Mouse (Mus musculus) naive thymus-derived CD4-positive, alpha-beta T cell, adult 2 months (primary cell): ENCODE data around the gene Arid1b.

ENCODE experiments used
- DNase-seq: peaks from one replicate; pipeline ENCODE4 v3.0.0-alpha.2; 2011; ENCODE audit warnings: low read depth

Arid1b gene

DNA sequence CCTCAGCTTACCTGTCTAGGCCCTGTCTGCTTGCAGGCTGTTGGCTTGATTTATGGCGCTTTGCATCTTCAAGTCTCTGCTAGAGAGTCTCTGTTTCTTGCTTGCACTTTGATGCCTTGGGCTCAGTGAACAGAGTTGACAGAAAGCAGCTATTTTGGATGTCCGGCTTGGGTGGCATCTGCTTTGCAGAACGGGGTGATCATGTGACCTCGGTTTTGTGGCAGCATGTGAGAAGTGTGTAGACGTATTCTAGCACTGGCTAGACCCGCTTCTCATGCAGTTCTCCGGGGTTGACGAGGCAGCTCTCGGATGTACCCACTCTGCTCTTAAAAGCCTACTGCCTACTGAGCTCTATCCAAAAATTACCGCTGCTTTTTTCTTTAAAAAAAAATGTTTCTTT, 22.9 kb downstream of the Arid1b start:
- DNase-seq: peak; percentile 43

DNA sequence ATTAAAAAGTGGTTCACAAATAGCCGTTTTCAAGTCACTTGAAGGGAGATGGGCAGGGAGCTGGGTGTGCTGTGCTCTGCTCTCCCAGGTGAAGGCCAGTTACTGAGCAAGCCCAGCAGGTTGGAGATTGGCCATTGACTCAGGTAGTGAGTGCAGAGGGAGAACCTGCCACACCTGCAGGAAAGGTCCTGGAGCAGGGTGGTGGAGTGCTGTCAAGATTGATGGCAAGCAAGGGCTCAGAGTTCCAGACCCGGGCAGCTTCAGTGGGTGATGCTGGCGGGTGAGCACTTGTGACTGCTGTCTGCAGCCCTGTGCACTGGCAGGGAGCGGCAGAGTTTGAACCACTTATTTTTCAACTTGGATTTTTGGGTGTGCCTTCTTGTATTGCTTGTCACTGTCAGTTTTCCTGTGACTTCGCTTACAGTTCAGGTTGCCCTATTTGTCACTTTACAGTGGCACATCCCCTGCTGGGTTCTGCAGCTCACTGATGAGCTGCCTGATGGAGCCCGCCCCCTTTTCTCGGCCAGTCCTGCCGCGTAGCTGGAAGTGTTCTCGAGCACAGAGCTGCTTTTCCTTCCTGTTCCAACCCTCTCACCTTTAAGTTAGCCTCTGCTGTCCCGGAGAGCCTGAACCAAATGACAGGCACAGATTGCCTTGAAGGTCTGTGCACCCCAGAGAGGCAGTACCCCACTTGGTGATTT, 27.3 kb downstream of the Arid1b start:
- DNase-seq: no peak

DNA sequence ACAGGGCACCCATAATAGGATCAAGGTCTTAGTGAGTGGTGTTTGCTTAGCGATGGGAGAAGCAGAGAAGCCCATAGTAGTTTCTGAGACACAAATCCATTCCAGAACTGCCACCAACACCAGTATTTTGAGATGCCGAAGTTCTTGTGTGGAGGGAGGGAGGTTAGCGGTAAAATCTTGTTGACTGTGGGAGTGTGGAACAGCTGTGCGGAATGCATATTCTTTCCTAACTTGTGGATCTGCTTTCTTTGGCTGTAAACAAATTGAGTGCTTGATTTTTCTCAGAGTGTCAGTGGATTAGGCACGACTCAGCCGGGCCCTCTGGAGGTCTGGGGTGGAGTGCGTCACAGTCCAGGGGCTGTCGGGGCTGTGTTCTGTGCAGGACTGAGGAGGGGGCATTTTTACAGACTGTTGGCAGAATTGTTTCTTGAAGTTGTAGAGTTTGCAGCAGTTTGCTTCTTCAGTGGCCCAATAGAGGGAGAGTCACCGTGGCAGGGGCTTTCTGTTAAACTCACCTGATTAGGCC, 27.9 kb downstream of the Arid1b start:
- DNase-seq: no peak

DNA sequence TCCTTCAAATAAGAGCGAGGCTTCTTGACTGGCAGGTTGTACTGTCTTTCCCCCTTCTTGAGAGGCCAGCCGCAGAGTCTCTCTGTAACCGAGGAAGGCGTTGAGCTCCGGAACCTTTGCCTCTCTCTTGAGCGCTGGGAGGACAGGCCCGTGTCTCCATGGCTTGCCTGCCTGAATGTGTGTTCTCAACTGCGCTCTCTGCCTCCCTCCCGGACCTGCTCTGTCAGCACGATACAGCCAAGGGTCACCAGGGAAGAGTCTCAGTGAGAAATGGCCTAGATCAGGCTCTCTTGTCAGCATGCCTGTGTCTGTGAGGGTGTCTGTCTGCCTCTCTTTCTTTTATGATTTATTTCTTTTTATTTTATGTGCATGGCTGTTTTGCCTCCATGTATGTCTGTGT, 29.6 kb downstream of the Arid1b start:
- no peak for DNase-seq

DNA sequence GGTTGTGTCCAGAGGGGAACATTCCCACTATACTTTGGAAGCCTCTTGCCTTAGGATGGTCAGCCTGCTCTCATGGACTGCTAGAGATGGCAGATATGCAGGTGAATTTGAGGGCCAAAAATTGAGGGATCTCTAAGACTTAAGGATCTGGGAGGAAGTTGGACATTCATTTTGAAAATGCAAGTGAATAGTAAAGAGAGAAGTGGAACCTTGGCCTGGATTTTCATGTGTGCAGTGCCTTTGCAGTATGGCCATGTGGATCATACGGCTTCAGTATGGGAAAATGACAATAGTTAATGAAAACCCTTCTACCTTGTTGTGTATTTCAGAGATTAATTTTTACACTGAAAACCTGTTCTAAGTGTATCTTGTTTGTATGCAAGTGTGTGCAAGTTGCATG, 31.3 kb downstream of the Arid1b start:
- no peak for DNase-seq

DNA sequence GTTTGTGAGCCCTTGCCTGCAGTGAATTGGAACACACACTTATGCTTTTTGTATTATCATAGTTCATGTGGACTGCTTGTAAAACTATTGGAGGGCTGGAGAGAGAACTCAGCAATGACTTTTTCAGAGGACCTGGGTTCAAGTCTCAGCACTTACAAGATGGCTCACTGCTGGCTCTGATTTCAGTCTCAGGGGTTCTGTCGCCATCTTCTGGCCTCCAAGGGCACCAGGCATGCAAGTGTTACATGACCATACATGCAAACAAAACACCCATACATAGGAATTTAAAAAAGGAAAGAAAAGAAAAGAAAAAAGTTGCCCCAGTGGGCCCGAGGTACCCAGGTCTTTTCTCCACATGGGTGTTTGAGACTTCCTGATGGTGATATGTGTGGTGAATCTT, 32.4 kb downstream of the Arid1b start:
- DNase-seq: peak; percentile 40

DNA sequence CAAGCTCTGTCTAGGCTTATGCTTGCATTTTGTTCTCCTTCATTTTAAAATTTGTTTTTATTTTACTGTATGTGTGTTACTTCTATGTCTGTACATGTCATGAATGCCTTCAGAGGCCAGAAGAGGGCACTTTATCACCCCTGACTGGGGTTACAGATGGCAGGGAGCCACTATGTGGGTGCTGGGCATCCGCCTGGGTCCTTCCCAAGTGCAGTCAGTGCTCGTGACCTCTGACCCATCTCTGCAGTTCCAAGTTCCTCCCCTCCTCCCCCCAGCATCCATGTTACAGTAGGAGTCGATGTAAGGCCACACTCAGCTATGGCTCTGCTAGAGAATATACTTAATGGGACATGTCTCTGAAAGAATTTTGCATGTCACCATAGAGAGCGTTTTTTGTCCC, 35.0 kb downstream of the Arid1b start:
- DNase-seq: no peak

DNA sequence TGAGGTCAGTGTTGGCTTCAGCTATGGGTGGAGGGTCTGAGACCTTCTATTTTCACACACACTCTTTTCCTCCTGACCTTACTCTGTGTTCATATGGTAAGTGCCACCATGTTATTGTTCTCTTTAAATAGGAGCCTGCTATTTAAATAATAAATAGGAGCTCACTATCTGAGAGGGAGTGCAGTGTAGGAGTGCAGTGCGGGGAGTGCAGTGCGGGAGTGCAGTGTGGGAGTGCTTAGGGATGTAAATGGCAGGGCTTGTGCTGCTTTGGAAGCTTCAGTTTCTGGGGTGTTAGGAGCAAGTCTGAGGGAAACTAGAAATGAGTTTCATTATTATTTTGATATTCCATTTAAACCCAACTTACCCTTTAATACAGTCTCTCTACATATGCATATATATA, 36.2 kb downstream of the Arid1b start:
- no peak for DNase-seq

DNA sequence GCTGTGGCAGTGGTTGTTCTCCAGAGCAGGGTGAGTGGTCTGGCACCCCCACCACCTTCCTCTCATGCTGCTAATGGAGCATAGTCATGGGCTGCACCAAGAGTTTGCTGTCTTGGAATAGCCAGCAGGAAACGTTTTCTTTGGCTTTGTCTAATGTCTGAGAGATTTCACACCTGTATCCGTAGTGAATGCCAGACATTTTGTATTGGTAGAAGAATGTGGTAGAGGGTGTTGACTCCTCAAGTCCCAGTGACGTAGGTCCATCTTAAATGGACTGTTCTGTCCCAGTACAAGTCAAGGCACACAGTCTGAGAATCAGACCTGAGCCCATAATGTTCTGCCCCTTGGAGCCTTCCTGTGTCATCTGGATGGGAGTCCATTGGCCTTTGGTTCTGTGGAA, 39.2 kb downstream of the Arid1b start:
- DNase-seq: no peak

DNA sequence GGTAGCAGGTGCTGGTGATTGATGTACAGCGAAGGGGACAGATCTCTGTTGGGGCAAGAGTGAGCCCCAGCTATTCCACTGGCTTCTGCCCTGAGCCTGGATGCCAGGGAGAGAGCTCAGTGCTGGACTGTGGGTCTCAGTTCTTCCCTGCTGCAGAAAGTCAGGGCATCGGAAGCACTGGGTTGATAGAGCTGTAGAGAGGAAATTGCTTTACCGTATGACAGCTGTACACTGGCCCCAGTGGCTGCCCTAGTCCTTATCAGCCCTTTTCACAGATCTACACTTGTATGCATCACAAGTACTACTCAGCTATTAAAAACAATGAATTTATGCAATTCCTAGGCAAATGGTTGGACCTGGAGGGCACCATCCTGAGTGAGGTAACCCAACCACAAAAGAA, 40.1 kb downstream of the Arid1b start:
- no peak for DNase-seq

DNA sequence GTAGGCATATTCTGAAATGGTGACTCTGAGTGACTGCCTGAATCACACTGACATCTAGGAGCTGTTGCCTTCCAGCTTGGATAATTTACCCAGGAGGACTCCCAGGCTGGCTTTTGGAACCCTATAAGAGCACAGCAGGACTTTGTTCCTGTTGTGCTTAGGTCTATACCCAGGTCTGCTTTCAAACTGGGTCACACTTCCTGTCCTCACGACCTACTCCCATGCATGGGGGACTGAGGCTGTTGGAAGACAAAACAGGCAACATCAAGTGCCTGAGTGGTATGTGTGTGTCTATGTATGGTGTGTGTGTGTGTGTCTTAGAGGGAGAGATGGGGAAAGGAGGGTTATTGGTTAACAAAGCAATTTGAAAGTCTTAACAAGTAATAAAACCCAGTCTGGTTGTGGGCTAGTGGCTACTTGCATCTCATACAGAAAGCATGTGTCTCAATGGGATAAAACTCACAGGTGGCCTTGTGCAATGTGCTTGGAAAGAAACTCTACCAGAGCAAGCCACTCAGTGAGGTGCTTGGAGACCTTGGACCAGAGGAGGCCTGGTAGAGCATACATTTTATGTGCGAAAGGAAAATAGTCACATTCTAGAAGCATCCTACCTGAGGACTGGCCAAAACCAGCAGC, 42.2 kb downstream of the Arid1b start:
- peak; percentile 39 for DNase-seq

DNA sequence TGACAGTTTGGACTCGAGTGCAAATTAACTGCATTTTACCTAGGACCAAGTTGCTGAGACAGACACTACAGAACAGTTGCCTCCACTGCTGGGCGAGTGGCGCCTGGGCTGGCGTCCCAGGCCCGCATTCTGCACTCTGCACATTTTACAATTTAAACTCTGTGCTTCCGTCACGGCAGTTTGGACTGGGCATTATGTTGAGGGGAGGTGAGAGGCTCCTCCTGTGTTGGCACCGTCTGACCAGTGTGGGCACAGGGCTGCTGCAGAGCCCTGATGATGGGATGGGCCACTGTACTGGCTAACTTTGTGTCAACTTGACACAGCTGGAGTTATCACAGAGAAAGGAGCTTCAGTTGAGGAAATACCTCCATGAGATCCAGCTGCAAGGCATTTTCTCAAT, 43.1 kb downstream of the Arid1b start:
- DNase-seq: no peak

DNA sequence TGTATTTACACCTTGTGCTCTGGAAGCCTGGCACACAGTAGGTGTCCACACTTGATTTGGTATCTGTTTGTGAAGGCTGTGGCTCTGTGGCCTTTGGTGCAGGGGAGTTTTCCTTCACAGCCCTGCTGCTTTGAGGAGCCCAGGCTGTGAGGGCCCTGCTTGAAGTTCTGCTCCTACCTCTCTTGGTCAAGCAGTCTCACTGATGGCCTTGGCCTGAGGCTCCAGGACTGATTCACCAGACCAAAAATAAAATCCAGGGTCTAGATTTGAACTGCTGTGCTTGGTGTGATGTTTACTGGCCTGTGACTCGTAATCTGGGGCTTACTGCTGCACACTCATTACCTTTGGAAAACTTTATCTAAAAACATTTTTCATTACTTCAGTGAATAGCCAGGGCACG, 45.7 kb downstream of the Arid1b start:
- DNase-seq: no peak

DNA sequence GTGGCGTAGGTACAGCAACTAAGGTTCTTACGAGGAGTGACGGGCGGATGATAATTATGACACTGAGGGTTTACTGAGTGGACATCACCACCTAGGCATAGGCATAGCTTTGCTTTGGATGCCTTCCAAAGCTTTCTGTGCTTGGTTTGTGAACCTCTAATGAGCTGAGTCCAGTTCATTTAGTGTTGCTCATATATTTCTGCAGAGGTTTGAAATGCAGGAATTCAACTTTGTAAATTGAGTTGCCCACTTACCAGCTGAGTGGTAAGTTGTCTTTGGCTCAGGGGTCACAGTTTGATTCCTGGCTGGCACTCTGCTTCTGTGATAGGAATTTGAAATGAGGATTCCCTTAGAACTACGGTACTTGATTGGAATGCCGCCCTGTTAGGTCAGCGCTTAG, 49.7 kb downstream of the Arid1b start:
- no peak for DNase-seq

DNA sequence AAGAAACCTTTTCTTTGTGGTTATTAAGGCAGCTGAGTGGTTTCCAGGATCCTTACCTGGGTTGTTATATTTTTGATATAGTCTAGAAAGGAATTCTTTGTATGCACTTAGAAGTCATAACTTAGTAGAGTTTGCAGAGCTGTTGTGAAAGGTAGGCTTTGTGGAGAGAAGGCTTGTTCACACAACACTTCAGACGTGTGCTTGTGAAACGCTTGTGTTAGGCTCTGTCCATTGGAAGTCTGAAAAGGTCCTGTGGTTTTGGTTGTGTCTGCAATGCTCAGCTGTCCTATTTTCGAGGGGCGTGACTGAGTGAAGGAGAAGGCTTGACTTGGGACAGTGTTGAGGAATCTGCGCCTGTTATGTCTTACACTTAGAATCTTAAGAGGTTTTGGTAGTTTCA, 51.5 kb downstream of the Arid1b start:
- no peak for DNase-seq

DNA sequence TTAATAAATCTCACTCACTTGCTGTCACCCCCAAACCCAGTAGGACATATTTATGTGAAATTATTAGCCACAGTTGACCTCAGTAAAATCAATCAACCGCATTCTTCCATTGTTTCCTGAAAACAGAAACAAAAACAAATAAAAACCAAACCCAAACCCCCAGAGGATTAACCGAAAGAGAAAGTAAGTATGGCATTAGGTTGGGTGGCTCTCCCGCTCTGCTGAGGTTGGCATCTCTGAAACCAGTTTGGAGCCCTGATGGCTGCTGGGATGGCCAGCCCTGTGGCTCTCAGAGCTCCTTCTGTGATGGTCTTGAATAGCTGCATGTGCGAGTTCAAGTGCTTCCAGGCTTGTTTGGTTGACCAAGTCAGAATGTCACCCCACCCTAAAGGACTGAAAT, 53.2 kb downstream of the Arid1b start:
- no peak for DNase-seq

DNA sequence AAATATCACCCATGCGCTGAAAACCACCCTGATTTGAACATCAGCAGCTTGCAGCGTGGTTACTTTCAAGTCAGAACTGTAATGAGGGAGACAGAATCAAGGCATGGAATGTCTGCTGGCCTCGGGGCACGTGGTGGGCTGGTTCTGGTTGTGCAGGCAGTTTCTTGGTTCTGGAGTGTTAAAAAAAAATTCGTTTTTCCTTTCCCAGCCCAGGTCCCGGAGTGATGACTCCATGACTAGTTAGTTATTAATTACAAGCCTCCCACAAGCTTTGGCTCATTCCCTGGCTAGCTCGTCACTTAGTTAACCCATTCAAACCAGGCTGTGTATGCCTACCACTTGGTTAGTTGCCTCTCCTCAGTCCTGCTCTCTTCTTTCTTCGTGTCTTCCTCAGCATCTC, 56.1 kb downstream of the Arid1b start:
- DNase-seq: no peak

DNA sequence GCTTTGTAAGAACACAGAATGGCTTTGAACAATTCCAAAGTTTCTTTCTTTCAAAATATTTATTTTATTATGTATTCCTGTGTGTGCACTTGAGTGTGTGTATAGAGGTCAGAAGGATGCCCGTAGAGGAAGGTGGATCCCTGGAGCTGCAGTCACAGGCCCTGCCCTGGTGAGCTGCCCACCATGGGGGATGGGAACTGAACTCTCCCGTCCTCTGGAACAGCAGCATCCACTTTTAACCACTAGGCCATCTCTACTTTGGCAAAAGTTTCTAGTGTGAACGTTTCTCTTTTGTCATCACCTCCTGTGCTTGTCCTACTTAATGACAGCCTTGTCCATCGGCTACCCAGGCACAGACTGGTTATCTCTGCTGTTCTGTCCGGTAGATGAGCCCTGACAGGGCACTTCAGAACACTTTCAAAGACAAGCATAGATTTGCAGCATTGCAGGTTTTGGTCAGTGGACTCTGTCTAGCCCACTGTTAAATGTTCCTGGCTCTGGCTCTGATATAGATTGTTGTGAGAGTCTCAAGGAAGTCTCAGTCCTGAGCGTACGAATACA, 56.9 kb downstream of the Arid1b start:
- no peak for DNase-seq

DNA sequence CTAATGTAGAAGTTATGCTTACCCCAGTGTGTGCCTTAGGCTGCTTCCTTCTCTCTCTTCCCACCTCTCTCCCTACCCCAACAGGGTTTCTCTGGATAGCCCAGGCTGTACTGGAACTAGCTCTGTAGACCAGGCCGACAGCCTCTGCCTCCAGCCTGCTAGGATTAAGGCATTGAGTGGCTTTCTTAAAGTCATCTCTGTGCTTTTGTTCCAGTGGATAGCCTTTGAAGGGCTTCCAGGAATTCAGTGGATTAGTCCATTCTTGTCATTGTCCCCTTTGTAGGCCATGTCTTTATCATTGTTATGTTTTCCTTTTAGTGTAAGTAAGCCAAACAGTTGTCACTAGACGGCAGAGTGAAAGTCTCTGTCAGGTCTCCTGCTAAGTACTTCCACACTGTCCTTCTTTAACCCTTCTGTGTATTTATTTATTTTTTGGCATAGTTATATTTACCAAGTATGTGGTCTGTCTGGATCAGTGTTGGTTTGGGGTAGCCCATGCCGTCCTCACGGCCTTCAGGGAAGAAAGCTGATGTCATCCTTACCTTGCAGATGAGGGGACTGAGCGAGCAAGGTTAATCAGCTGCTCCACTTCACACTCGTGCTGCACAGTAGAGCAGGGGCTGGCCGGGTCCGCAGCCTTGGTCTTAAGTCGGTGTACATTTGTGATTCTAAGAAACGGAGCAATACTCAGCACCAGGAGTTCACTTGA, 58.1 kb downstream of the Arid1b start:
- no peak for DNase-seq

DNA sequence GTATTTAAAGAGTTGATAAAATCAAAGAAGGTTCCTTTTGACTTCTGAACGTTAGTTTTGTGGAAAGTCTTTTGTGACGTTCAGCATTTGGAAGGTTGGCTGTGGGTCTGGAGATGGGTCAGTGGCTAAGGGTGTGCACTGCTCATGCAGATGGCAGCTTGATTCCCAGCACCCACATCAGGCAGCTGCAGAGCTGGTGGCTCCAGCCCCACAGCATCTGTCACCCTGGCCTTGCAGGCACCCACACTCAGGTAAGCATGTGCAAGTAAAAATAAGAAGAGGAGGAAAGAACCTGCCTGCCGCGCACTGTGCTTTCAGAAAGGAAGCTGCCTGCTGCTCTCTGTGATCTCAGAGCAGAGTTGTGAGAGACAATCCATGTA, 58.7 kb downstream of the Arid1b start:
- peak; percentile 31 for DNase-seq

DNA sequence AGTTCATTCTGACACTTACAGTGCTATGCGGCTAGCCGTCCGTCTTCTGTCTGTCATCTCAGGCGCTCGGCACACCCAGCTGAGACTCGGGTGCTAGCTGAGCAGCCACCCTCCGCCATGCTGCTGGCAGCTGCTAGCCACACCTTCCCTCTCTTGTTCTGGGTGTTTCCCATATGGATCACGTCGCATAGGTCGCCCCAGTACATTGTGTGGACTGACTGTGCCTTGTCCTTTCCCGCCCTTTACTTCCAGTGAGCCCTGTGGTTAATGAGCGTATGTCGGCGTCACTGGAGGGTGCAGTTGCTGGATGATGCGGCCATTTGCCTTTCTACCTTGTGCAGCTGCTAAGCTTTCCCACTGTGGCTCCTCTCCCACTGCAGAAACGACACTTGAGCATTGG, 59.1 kb downstream of the Arid1b start:
- DNase-seq: no peak

DNA sequence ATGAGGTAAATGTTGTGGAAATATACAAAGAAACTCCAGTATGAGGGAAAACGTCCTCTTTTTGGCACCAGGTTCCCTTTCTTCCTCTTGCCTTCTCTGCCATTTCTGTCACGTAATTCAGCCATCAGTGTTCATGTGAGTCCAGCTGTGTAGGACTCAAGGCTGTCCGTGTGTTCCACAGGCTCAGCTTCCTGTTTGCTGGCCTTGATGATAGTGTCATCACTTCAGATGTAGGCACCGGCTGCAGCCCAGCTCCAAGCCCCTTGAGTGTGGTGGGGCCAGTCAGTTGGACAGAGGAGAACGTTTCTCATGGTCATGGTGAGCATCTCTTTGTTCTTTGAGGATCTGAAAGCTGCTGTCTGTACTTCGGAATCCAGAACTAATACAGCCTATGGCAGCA, 61.3 kb downstream of the Arid1b start:
- no peak for DNase-seq

DNA sequence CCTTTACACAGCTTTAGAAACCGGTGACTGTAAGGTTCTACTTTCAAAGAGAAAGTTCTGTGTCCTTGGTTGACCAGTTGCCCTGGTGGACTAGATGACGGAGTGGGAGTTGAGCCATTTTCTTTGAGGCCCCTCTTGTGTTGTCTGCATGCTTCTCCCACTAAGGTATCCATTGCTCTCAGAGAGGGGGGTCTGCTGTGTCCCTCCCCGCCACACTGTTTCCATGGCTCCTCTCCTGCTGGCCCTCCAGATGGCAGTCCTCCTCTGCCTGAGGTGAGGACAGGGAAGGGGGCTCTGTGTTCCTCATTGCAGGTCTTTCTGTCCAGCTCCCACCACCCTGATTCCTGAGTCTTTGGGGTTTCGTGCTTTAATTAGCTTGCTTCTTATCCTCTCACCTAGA, 62.5 kb downstream of the Arid1b start:
- no peak for DNase-seq
